Mouse (Mus musculus) embryonic stem cell, embryonic (primary cell): ENCODE measurements around the gene Lst1.

Source experiments
- CTCF ChIA-PET, 4 experiments: fragments of 300-600 bp in 2 of 4; fragments of 350-600 bp in 2 of 4; sonication (Branson Sonifier 250); formaldehyde crosslinking; loops; one replicate each; lab custom pipeline; 2022; ENCODE audit warnings: inconsistent platforms in 2 of 4; lab: Charles Lee
- POLR2A ChIA-PET, 4 experiments: fragments of 300-600 bp in 2 of 4; fragments of 350-600 bp in 2 of 4; sonication (Branson Sonifier 250); formaldehyde crosslinking; loops; one replicate each; lab custom pipeline; 2022; ENCODE audit warnings: antibody characterized with exemption in 4 of 4, inconsistent platforms in 1 of 4; lab: Charles Lee

The Lst1 gene

GRCm38 (mm10) chr17:35163326-35164081 is 24.7 kb downstream of the Lst1 start:
- ChIA-PET CTCF (interaction anchor here in 2 of 4 experiments (0.5 to 0.9 kb wide), 3 partner anchors 75 to 112 kb away, joined by 3 to 5 read pairs (median 4); no protein-coding TSS in a partner anchor), POLR2A (interaction anchor here (0.6 to 24.9 kb wide), 61 partner anchors 9 to 1260 kb away, joined by 3 to 561 read pairs (median 4); partner anchors contain the start of genes Ddx39b (in 4 of the 4), Csnk2b (in 3 of the 4), Gpank1 (in 3 of the 4) and Atp6v1g2 (in 2 of the 4))

- ChIA-PET POLR2A (interaction anchor here (0.6 to 24.9 kb wide), 52 partner anchors 8 to 565 kb away, joined by 3 to 561 read pairs (median 4); partner anchors contain the start of genes Ddx39b (in 4 of the 4), Atp6v1g2 (in 2 of the 4), D17H6S53E (in 2 of the 4) and Gpank1 (in 2 of the 4)), CTCF (interaction anchor here in 2 of 4 experiments (0.9 to 1.2 kb wide), 3 partner anchors 26 to 84 kb away, joined by 4 to 5 read pairs (median 4); partner anchors contain the start of gene Lst1 (in 1 of the 2))
These were observed 25.5 kb downstream of the Lst1 start for GRCm38 (mm10) chr17:35162730-35163129.

GRCm38 (mm10) chr17:35162121-35162520 is 26.1 kb downstream of the Lst1 start:
- CTCF ChIA-PET, result interaction anchor here in 1 of 4 experiments (0.6 to 1.2 kb wide), 2 partner anchors 26 to 210 kb away, joined by 3 to 4 read pairs; partner anchors contain the start of gene Lst1
- POLR2A ChIA-PET, result interaction anchor here (0.6 to 24.9 kb wide), 41 partner anchors 7 to 1037 kb away, joined by 3 to 561 read pairs (median 5); partner anchors contain the start of genes Ddx39b (in 4 of the 4), D17H6S53E (in 2 of the 4), Gpank1 (in 2 of the 4) and Apom (in 1 of the 4)

GRCm38 (mm10) chr17:35161421-35161820 is 26.8 kb downstream of the Lst1 start:
- ChIA-PET CTCF (interaction anchor here in 1 of 4 experiments (0.6 kb wide), 1 partner anchor 209 kb away, joined by 3 read pairs; no protein-coding TSS in a partner anchor), POLR2A (interaction anchor here (0.6 to 24.9 kb wide), 18 partner anchors 9 to 1036 kb away, joined by 3 to 561 read pairs (median 6); partner anchors contain the start of genes Ddx39b (in 3 of the 4), D17H6S53E (in 1 of the 4) and Gpank1 (in 1 of the 4))

DNA sequence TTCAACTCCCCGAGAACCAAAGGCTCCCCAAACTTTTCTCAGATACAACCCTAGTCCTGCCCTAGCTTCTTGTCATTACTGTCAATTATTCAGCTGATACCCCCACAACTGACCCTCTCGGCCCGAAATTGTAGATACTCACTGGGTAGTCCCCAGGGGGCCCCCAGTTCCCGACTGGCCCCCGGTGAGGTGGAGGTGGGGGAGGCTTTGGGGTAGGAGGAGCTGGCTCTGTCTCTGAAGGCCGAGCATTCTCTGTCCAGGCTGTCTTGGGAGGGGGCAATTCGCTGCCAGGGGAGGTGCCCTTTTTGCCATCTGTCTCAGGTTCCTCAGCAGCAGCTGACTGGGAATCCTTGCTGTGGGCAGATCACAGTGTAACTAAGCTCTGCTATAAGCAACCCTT is 28.6 kb downstream of the Lst1 start:
- CTCF ChIA-PET, result interaction anchor here in 3 of 4 experiments (0.6 to 1.3 kb wide), 6 partner anchors 9 to 248 kb away, joined by 3 to 5 read pairs (median 3); no protein-coding TSS in a partner anchor
- POLR2A ChIA-PET, result interaction anchor here (0.7 to 24.9 kb wide), 27 partner anchors 9 to 1251 kb away, joined by 3 to 561 read pairs (median 4); partner anchors contain the start of genes Ddx39b (in 2 of the 4), Apom (in 1 of the 4), Csnk2b (in 1 of the 4) and D17H6S53E (in 1 of the 4)

DNA sequence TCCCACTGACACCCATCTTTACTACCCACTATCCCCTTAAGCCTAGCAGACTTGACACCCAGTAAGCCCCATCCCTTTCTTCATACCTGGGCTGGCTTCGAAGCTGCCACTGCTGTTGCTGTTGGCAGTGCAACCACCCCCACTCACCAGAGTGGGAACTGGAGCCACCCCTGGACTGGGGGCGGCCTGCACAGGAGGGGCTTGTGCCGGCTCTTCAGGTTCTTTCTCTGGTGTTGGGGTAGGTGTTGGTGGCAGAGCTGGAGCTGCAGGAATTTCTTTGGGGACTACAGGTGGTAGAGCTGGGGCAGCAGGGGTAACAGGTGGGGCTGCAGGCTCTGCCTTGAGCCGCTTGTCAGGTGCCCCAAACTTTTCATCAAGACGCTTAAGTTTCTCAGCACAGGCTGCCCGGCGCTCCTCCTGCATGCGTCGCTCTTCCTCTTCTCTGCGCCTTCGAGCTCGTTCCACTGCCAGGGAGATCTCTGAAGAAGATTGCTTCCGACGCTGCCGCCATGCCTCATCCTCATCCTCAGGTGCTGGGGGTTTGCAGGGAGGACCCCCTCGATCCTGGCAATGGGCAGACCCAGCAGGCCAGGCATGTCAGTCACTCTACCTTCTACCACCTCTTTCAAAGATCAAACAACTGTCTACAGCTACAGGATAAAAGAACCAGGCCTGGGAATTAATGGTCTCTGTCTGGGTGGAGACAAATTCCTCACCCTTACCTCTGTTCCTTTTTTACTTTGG is 29.2 kb downstream of the Lst1 start:
- CTCF ChIA-PET, result interaction anchor here in 3 of 4 experiments (0.6 to 1.3 kb wide), 4 partner anchors 10 to 247 kb away, joined by 3 to 5 read pairs (median 3); no protein-coding TSS in a partner anchor
- POLR2A ChIA-PET, result interaction anchor here (0.7 to 24.9 kb wide), 28 partner anchors 10 to 1250 kb away, joined by 3 to 561 read pairs (median 4); partner anchors contain the start of genes Ddx39b (in 2 of the 4), Apom (in 1 of the 4), Csnk2b (in 1 of the 4) and D17H6S53E (in 1 of the 4)

DNA sequence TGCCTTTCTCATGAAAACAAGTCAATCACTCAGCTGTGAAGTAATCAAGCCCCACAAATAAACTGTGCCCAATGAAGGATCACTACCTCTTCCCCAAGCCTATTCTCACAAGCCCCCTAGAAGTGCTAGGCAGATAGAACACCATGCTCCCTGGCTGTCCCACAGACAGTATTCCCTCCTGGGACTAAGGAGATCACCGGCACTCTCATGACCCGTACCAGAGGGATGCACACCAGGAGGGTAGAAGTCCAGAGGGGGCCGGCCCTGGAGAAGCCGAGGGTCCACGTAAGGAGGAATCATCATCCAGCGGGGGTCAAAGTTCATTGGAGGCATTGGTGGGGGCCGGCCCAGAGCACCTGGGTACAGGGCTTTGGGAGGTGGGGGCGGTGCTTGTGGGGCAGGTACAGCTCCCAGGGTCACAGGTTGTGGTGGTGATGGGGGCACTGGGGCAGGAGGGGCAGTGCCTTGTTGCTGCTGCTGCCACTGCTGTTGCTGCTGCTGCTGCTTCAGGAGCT is 30.5 kb downstream of the Lst1 start:
- CTCF ChIA-PET, result no interaction called here
- POLR2A ChIA-PET, result interaction anchor here in 3 of 4 experiments (1.0 to 24.9 kb wide), 7 partner anchors 9 to 205 kb away, joined by 3 to 561 read pairs (median 252); partner anchors contain the start of gene Ddx39b (in 2 of the 3)

DNA sequence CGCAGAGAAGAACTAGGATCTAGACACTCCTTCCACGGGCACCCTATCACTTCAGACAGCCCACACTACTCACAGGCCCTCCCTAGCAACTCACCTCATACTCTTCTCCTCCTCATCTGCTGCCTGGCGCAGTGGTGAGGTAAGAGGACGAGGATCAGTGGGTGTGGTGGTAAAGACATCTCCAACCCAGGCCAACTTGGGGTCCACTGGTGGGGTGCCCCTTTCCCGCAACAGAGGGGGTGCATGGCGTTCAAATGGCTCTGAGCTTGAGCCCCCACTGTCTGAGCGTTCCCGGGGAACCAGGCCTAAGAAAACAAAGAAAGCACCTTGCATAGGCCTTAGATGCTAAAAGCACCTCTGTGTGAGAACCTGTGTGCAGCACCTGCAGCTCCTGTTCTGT is 31.0 kb downstream of the Lst1 start:
- POLR2A ChIA-PET, result interaction anchor here (0.9 to 24.9 kb wide), 11 partner anchors 8 to 205 kb away, joined by 3 to 561 read pairs (median 16); partner anchors contain the start of genes Ddx39b (in 2 of the 4), Csnk2b (in 1 of the 4) and Gpank1 (in 1 of the 4)
- CTCF ChIA-PET, result interaction anchor here in 2 of 4 experiments (0.5 to 1.4 kb wide), 3 partner anchors 12 to 380 kb away, joined by 4 to 8 read pairs (median 4); no protein-coding TSS in a partner anchor

GRCm38 (mm10) chr17:35156461-35157200 is 31.6 kb downstream of the Lst1 start:
- ChIA-PET CTCF (interaction anchor here in 3 of 4 experiments (0.5 to 2.5 kb wide), 5 partner anchors 10 to 380 kb away, joined by 4 to 9 read pairs (median 8); no protein-coding TSS in a partner anchor), POLR2A (interaction anchor here (0.5 to 24.9 kb wide), 21 partner anchors 1 to 251 kb away, joined by 3 to 561 read pairs (median 6); partner anchors contain the start of genes Apom (in 2 of the 4), D17H6S53E (in 2 of the 4), Ddx39b (in 2 of the 4) and Csnk2b (in 1 of the 4))

- ChIA-PET CTCF (interaction anchor here in 2 of 4 experiments (1.0 to 2.5 kb wide), 3 partner anchors 11 to 13 kb away, joined by 6 to 15 read pairs (median 8); no protein-coding TSS in a partner anchor), POLR2A (interaction anchor here (0.6 to 24.9 kb wide), 27 partner anchors 2 to 1909 kb away, joined by 3 to 561 read pairs (median 6); partner anchors contain the start of genes D17H6S53E (in 3 of the 4), Ddx39b (in 3 of the 4), Prrc2a (in 3 of the 4) and Apom (in 1 of the 4))
These were observed 32.8 kb downstream of the Lst1 start for GRCm38 (mm10) chr17:35155451-35155850.

- POLR2A ChIA-PET, result interaction anchor here (0.6 to 24.9 kb wide), 25 partner anchors 3 to 735 kb away, joined by 3 to 561 read pairs (median 7); partner anchors contain the start of genes Ddx39b (in 4 of the 4), Prrc2a (in 3 of the 4), D17H6S53E (in 2 of the 4) and Apom (in 1 of the 4)
- CTCF ChIA-PET, result interaction anchor here in 2 of 4 experiments (1.7 to 2.5 kb wide), 2 partner anchors 12 to 14 kb away, joined by 6 to 15 read pairs (median 9); no protein-coding TSS in a partner anchor
These were observed 33.6 kb downstream of the Lst1 start for GRCm38 (mm10) chr17:35154616-35155015.

DNA sequence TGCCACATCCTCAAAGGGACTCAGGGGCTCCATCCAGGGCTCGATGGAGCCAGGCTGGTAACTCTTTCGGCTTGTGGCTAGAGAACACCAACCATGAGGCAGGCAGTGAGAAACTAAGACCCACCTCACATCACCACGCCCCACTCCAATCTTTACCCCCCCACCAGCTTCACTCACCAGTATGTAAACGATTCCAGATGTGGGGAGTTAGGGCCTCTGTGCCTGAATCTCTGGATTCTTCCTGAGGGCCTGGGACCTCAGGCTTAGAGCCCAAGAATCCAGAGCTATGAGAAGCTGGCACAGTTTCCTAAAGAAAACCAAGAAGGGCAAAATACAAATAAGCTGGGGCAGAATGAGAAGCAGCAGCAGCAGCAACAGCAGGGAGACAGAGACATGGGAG is 34.3 kb downstream of the Lst1 start:
- ChIA-PET CTCF (interaction anchor here in 1 of 4 experiments (2.4 kb wide), 1 partner anchor 15 kb away, joined by 15 read pairs; no protein-coding TSS in a partner anchor), POLR2A (interaction anchor here (0.6 to 24.9 kb wide), 18 partner anchors 3 to 736 kb away, joined by 3 to 561 read pairs (median 8); partner anchors contain the start of genes Ddx39b (in 3 of the 4) and Prrc2a (in 3 of the 4))

- ChIA-PET POLR2A (interaction anchor here (0.7 to 24.9 kb wide), 12 partner anchors 4 to 191 kb away, joined by 3 to 561 read pairs (median 5); partner anchors contain the start of genes Ddx39b (in 2 of the 4) and Prrc2a (in 1 of the 4)), CTCF (interaction anchor here in 2 of 4 experiments (0.7 to 1.0 kb wide), 2 partner anchors 15 to 93 kb away, joined by 3 read pairs; no protein-coding TSS in a partner anchor)
These were observed 35.2 kb downstream of the Lst1 start for GRCm38 (mm10) chr17:35153077-35153476.

DNA sequence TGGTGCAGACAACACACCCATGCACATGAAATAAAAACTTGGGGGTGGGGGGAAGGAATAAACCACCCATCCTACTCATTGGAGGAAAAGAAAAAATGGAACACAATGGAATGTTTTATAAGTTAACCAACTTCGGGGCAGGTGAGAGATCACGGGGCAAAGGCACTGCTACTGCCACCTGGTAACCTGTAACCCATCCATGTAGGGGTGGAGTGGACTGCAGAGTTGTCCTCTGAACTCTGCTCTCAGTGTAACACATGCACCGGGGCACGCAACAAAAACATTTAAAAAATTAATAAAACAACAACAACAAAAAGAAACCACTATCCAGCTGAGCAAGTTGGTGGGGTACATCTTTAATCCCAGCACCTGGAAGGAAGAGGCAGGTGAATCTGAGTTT is 36.1 kb downstream of the Lst1 start:
- ChIA-PET CTCF (interaction anchor here in 2 of 4 experiments (1.0 kb wide), 2 partner anchors 16 to 17 kb away, joined by 3 read pairs; no protein-coding TSS in a partner anchor), POLR2A (interaction anchor here (0.8 to 24.9 kb wide), 11 partner anchors 5 to 104 kb away, joined by 3 to 561 read pairs (median 5); partner anchors contain the start of genes Ddx39b (in 2 of the 4) and Prrc2a (in 1 of the 4))
